Mouse (Mus musculus): ENCODE measurements around the gene Nono. TPM values are rescaled to one million over a fixed set of nuclear protein-coding genes. Genes with fewer than 3 reads are reported as not detected.

Gene Nono
- 363 and 414 TPM in 2 replicates for polyA plus RNA-seq (2014; fragmentation: Nextera tagmentation; extraction: Ambion mirVana)

DNA sequence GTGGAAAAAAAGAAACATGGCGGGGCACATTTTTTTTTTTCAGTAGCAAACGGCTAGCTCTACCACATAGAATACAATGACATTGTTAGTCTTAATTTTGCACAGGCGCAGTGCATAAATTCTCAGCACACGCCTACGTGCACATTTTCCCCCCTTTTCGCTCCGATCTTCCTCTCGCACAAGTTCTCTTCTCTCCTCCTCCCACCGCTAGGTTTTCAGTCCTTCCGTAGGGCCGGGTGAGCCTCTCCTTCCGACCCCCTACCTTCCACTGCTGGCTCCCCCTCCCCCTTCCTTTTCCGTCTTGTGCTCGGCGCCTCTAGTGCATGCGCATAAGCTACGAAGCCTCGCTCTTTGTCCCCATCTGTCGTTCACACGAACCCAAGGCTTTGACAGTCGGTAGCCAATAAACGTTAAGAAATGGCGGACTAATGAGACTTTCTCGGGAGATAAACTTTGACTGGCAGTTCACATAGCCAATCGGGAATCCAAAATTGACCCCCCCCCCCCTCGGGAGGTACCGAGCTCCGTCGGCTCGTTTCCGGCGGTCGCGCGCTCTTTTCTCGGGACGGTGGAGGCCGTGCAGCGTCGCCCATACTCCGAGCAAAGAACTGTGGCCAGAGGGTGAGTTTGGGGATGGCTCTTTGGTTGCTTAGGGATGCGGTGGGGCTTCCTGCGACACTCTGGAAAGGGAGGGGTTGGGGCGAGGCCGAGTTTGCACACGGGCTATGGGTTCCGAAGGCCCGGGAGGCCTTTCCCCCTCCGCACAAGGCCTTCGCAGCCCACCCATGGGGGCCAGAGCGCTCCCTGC, at the start of gene Nono:
TSS of gene Nono (plus strand) at position 177 of the 808 bp plus-strand sequence.
- peak within 1 kb of the TSS; percentile 95 for H3K27ac ChIP-seq (ENCODE audit: low read depth)
- H3K4me3 ChIP-seq (ENCODE audit: low read depth, low read length), result peak within 1 kb of the TSS; percentile 46
- peak within 1 kb of the TSS; percentile 58 for H3K4me2 ChIP-seq (ENCODE audit: low read length)
- ATAC-seq (replicated peaks; ENCODE audit: low FRiP score, low TSS enrichment, low read depth) (peak; percentile 95), DNase-seq (ENCODE audit: low spot score) (peak; percentile 86)
- peaks cover 14% of the 10 kb centered on the region; the same call in 1 of the 2 replicates for H3K36me3 ChIP-seq (ENCODE audit: control insufficient read depth, insufficient read depth, low read length)
- 15% methylated on average over 51 of the region's 51 CpGs for WGBS
- H3K4me1 ChIP-seq (replicated peaks; ENCODE audit: control insufficient read depth, insufficient read depth, low read length), result no peaks in the 10 kb centered on the region
- H3K27me3 ChIP-seq (replicated peaks; ENCODE audit: control insufficient read depth, insufficient read depth, low read length), result peaks cover 5% of the 10 kb centered on the region; the same call in 1 of the 2 replicates
- H3K9ac ChIP-seq (ENCODE audit: low read length), result peak within 1 kb of the TSS; percentile 93
- H3K9me3 ChIP-seq (ENCODE audit: control insufficient read depth, low read length), result no peaks in the 10 kb centered on the region

DNA sequence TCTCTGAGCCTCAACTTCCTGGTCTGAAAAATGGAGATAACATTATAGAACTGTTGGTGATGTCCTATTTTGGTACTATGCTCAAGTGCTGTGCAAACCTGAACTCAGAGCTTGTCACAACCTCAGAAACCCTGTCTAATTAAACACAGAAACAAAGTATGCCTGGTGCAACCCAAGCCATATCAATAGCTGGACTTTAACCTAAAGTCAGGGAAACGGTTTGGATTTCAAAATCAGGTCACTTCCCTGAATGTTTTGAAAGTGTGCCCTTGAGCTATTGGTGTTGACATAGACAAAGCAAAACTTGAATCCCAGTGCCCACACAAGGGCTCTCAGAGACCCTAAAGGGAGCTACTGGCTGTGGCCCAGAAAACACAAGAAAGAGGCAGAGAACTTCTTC, 49.4 kb upstream of the Nono start:
- H3K9ac ChIP-seq (ENCODE audit: low read length), result no peak overlapping the region
- H3K36me3 ChIP-seq (ENCODE audit: control insufficient read depth, insufficient read depth, low read length), result no peaks in the 10 kb centered on the region
- no peak overlapping the region for H3K4me3 ChIP-seq (ENCODE audit: low read depth, low read length)
- WGBS, result 79% methylated on average over 1 of the region's 1 CpGs
- no peak overlapping the region for H3K27ac ChIP-seq (ENCODE audit: low read depth)
- H3K9me3 ChIP-seq (ENCODE audit: control insufficient read depth, low read length), result no peaks in the 10 kb centered on the region
- no peak overlapping the region for H3K4me2 ChIP-seq (ENCODE audit: low read length)
- DNase-seq (ENCODE audit: low spot score) (no peak), ATAC-seq (replicated peaks; ENCODE audit: low FRiP score, low TSS enrichment, low read depth) (no peak)
- no peaks in the 10 kb centered on the region for H3K4me1 ChIP-seq (replicated peaks; ENCODE audit: control insufficient read depth, insufficient read depth, low read length)
- H3K27me3 ChIP-seq (replicated peaks; ENCODE audit: control insufficient read depth, insufficient read depth, low read length), result peaks cover 36% of the 10 kb centered on the region

DNA sequence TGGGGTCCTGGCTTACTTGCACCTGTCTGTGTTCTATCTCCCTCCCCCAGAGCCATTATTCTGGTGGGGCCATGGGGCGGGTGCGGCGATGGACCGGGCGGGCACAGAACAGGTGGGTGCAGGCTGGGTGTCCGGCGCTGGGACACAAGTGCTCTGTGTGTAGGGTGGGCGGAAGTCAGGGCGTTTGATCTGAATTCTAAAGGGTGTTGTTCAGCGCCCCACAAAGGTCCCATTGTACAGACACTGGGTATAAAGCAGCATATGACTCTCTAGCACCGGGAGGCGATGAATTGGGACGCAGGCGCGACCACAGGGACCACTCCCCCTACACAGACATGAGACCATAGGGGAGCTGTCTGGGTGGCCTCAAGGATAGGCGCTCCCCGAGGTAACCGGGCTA, 45.7 kb upstream of the Nono start:
- H3K4me3 ChIP-seq (ENCODE audit: low read depth, low read length), result no peak overlapping the region

DNA sequence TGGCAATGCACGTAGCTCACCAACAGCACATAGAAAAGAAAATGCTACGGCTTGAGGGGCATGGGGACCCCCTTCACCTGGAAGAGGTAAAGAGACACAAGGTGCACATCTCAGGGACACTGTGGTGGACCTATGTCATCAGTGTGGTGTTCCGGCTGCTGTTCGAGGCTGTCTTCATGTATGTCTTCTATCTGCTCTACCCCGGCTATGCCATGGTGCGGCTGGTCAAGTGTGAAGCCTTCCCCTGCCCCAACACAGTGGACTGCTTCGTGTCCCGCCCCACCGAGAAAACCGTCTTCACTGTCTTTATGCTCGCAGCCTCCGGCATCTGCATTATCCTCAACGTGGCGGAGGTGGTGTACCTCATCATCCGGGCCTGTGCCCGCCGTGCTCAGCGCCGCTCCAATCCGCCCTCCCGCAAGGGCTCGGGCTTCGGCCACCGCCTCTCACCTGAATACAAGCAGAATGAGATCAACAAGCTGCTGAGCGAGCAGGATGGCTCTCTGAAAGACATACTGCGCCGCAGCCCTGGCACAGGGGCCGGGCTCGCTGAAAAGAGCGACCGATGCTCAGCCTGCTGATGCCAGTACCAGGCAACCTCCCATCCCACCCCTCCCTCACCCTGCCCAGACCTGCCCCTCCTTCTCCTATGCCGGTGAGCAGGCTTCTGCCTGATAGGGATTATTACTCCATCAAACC, 44.5 kb upstream of the Nono start:
- H3K9ac ChIP-seq (ENCODE audit: low read length), result no peak overlapping the region
- ATAC-seq (replicated peaks; ENCODE audit: low FRiP score, low TSS enrichment, low read depth), result no peak
- DNase-seq (ENCODE audit: low spot score), result no peak
- peak overlapping the region; percentile 23; the same call in 1 of the 2 replicates for H3K4me2 ChIP-seq (ENCODE audit: low read length)
- no peaks in the 10 kb centered on the region for H3K4me1 ChIP-seq (replicated peaks; ENCODE audit: control insufficient read depth, insufficient read depth, low read length)
- peaks cover 44% of the 10 kb centered on the region for H3K27me3 ChIP-seq (replicated peaks; ENCODE audit: control insufficient read depth, insufficient read depth, low read length)
- no peaks in the 10 kb centered on the region for H3K36me3 ChIP-seq (ENCODE audit: control insufficient read depth, insufficient read depth, low read length)
- 30% methylated on average over 27 of the region's 32 CpGs for WGBS
- no peaks in the 10 kb centered on the region for H3K9me3 ChIP-seq (ENCODE audit: control insufficient read depth, low read length)
- no peak overlapping the region for H3K27ac ChIP-seq (ENCODE audit: low read depth)
- 0 out of 2 replicates have a peak overlapping the region, but pooled peaks have one; percentile 4 for H3K4me3 ChIP-seq (ENCODE audit: low read depth, low read length)

More for the DNA sequence above, 45.7 kb upstream of the Nono start:
- H3K27ac ChIP-seq (ENCODE audit: low read depth), result no peak overlapping the region
- DNase-seq (ENCODE audit: low spot score) (no peak), ATAC-seq (replicated peaks; ENCODE audit: low FRiP score, low TSS enrichment, low read depth) (no peak)
- no peak overlapping the region for H3K9ac ChIP-seq (ENCODE audit: low read length)
- H3K9me3 ChIP-seq (ENCODE audit: control insufficient read depth, low read length), result no peaks in the 10 kb centered on the region
- no peaks in the 10 kb centered on the region for H3K36me3 ChIP-seq (ENCODE audit: control insufficient read depth, insufficient read depth, low read length)
- 23% methylated on average over 18 of the region's 18 CpGs for whole genome bisulfite sequencing
- H3K27me3 ChIP-seq (replicated peaks; ENCODE audit: control insufficient read depth, insufficient read depth, low read length), result peaks cover 44% of the 10 kb centered on the region
- no peak overlapping the region for H3K4me2 ChIP-seq (ENCODE audit: low read length)
- no peaks in the 10 kb centered on the region for H3K4me1 ChIP-seq (replicated peaks; ENCODE audit: control insufficient read depth, insufficient read depth, low read length)

DNA sequence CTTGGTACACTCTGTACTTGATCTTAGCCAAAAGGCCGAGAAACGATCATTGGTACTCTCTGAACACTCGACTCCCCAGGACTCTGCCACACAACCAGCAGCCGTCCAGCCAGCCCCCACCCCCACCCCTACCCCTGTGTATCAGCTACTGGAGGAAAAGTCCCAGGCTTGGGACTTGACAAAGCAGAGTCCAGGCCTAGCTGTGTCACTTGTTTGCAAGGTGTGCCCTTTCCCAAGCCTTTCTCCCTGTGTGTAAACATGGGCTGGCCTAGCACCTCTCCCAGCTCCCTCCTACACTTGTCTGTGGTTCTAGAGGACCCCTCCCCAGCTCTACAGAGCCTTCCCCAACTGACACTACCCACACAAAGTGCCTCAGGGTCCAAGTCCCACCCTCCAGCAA, 42.9 kb upstream of the Nono start:
- peaks cover 42% of the 10 kb centered on the region for H3K27me3 ChIP-seq (replicated peaks; ENCODE audit: control insufficient read depth, insufficient read depth, low read length)
- no peak overlapping the region for H3K4me3 ChIP-seq (ENCODE audit: low read depth, low read length)
- ATAC-seq (replicated peaks; ENCODE audit: low FRiP score, low TSS enrichment, low read depth) (no peak), DNase-seq (ENCODE audit: low spot score) (no peak)
- no peaks in the 10 kb centered on the region for H3K36me3 ChIP-seq (ENCODE audit: control insufficient read depth, insufficient read depth, low read length)
- no peaks in the 10 kb centered on the region for H3K9me3 ChIP-seq (ENCODE audit: control insufficient read depth, low read length)
- no peak overlapping the region for H3K9ac ChIP-seq (ENCODE audit: low read length)
- no peak overlapping the region for H3K27ac ChIP-seq (ENCODE audit: low read depth)
- no peaks in the 10 kb centered on the region for H3K4me1 ChIP-seq (replicated peaks; ENCODE audit: control insufficient read depth, insufficient read depth, low read length)
- 34% methylated on average over 4 of the region's 4 CpGs for WGBS
- no peak overlapping the region for H3K4me2 ChIP-seq (ENCODE audit: low read length)

DNA sequence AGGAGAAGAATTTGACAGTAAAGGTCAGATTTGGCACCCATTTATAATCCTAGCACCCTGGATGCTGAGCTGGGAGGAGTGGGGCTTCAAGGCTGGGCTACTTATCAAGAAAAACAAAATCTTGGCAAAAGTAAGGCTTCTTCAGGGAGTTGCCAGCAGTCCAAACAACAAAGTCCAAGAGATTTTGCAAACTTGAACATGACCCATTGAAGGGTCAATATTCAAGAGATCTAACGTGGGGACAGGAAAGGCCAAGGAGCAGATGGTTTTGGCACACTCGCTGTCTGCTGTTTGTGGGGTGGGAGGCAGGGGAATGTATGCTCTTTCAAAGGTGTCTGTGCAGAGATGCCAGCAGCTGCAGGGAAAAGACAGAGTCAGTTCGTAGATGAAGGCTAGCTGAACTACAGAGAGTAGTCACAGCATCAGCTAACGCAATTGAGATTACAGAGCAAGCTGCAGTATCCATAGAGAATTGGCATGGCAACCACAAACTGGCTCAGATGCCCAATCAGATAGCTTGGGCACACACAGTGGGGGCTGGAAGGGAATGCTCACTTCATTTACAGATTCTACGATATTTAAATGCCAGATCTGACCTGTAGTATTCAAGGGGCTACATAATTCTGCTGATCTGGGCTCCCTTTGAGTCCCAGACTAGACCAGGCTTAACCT, 40.1 kb upstream of the Nono start:
- Histone ChIP-seq H3K9me3 (ENCODE audit: control insufficient read depth, low read length) (no peaks in the 10 kb centered on the region), H3K27ac (ENCODE audit: low read depth) (no peak overlapping the region), H3K4me2 (ENCODE audit: low read length) (no peak overlapping the region), H3K27me3 (replicated peaks; ENCODE audit: control insufficient read depth, insufficient read depth, low read length) (peaks cover 15% of the 10 kb centered on the region), H3K9ac (ENCODE audit: low read length) (no peak overlapping the region), H3K4me3 (ENCODE audit: low read depth, low read length) (no peak overlapping the region), H3K4me1 (replicated peaks; ENCODE audit: control insufficient read depth, insufficient read depth, low read length) (no peaks in the 10 kb centered on the region), H3K36me3 (ENCODE audit: control insufficient read depth, insufficient read depth, low read length) (no peaks in the 10 kb centered on the region)
- no peak for DNase-seq (ENCODE audit: low spot score)
- no peak for ATAC-seq (replicated peaks; ENCODE audit: low FRiP score, low TSS enrichment, low read depth)
- 68% methylated on average over 5 of the region's 5 CpGs for WGBS

DNA sequence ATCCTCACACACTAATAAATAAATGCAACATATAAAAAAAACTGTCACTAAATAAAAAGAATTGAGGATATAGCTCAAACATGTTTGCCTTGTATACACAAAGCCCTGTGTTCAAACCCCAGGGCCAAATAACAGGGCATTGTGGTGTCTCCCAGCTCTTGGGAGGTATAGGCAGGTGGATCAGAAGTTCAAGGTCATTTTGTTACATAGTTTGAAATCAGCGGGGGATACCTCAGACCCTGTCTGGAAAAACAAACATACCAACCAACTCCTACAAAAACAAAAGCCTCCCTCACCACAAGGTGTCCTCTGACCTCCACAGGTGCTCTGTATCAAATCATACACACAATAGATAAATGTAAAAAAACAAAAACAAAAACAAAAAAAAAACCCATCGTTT, 34.8 kb upstream of the Nono start:
- DNase-seq (ENCODE audit: low spot score), result no peak
- ATAC-seq (replicated peaks; ENCODE audit: low FRiP score, low TSS enrichment, low read depth), result no peak
- Histone ChIP-seq H3K4me1 (replicated peaks; ENCODE audit: control insufficient read depth, insufficient read depth, low read length) (no peaks in the 10 kb centered on the region), H3K27me3 (replicated peaks; ENCODE audit: control insufficient read depth, insufficient read depth, low read length) (peaks cover 12% of the 10 kb centered on the region; the same call in 1 of the 2 replicates), H3K9me3 (ENCODE audit: control insufficient read depth, low read length) (no peaks in the 10 kb centered on the region), H3K4me3 (ENCODE audit: low read depth, low read length) (no peak overlapping the region), H3K4me2 (ENCODE audit: low read length) (no peak overlapping the region), H3K27ac (ENCODE audit: low read depth) (no peak overlapping the region), H3K9ac (ENCODE audit: low read length) (no peak overlapping the region), H3K36me3 (ENCODE audit: control insufficient read depth, insufficient read depth, low read length) (no peaks in the 10 kb centered on the region)
- WGBS, result 53% methylated on average over 2 of the region's 2 CpGs

DNA sequence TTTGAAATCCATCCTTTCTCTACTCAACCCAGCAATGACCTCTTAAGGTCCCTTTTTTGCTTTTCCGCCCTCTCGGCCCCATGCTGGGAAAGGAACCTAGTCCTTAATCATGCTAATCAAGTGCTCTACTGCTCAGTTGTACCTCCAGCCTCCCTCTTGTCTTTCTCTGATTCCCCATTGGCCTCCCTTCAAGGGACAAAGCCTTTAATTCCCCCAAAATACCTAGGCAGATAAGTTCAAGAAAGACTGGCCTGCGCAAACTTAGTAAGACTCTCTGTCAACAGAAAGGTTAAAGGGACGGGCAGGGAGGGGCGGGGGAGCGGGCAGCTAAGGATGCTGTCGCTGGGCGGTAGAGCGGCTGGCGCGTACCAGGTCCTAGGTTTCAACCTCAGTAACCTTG, 32.7 kb upstream of the Nono start:
- no peaks in the 10 kb centered on the region for H3K36me3 ChIP-seq (ENCODE audit: control insufficient read depth, insufficient read depth, low read length)
- no peak for ATAC-seq (replicated peaks; ENCODE audit: low FRiP score, low TSS enrichment, low read depth)
- H3K9ac ChIP-seq (ENCODE audit: low read length), result no peak overlapping the region
- H3K27ac ChIP-seq (ENCODE audit: low read depth), result no peak overlapping the region
- no peaks in the 10 kb centered on the region for H3K4me1 ChIP-seq (replicated peaks; ENCODE audit: control insufficient read depth, insufficient read depth, low read length)
- 31% methylated on average over 11 of the region's 11 CpGs for WGBS
- H3K27me3 ChIP-seq (replicated peaks; ENCODE audit: control insufficient read depth, insufficient read depth, low read length), result peaks cover 12% of the 10 kb centered on the region; the same call in 1 of the 2 replicates
- DNase-seq (ENCODE audit: low spot score), result no peak
- H3K9me3 ChIP-seq (ENCODE audit: control insufficient read depth, low read length), result no peaks in the 10 kb centered on the region
- H3K4me3 ChIP-seq (ENCODE audit: low read depth, low read length), result no peak overlapping the region
- no peak overlapping the region for H3K4me2 ChIP-seq (ENCODE audit: low read length)
